Mouse (Mus musculus): Measurements from ENCODE around the gene Eme2. TPM values are rescaled to one million over a fixed set of nuclear protein-coding genes. Genes with fewer than 3 reads are reported as not detected.

Gene Eme2
- polyA plus RNA-seq, 1 experiment from 2014 or later = 28.4 TPM

GRCm38 (mm10) chr17:24898041-24898854, 3.4 kb upstream of the Eme2 start:
- Histone ChIP-seq H3K27me3 (ENCODE audit: control insufficient read depth, insufficient read depth, low read depth, low read length) (no peaks in the 10 kb centered on the region), H3K4me3 (ENCODE audit: low read length) (no peak overlapping the region), H3K27ac (ENCODE audit: low read length) (no peak overlapping the region), H3K4me1 (replicated peaks; ENCODE audit: control insufficient read depth, insufficient read depth, low read length) (peaks cover 21% of the 10 kb centered on the region), H3K4me2 (ENCODE audit: low read depth, low read length) (no peak overlapping the region), H3K9me3 (ENCODE audit: control insufficient read depth, low read length) (no peaks in the 10 kb centered on the region), H3K9ac (ENCODE audit: low read length) (no peak overlapping the region), H3K36me3 (ENCODE audit: control insufficient read depth, insufficient read depth, low read length) (peaks cover 32% of the 10 kb centered on the region)
- no peak for ATAC-seq (ENCODE audit: low read depth)
- WGBS = 73% methylated on average over 4 of the region's 4 CpGs

GRCm38 (mm10) chr17:24897600-24897999, 2.7 kb upstream of the Eme2 start:
- no peak overlapping the region; the same call in 1 of the 2 replicates for H3K9ac ChIP-seq (ENCODE audit: low read length)
- no peak overlapping the region for H3K4me2 ChIP-seq (ENCODE audit: low read depth, low read length)
- ATAC-seq (ENCODE audit: low read depth) = no peak
- H3K36me3 ChIP-seq (ENCODE audit: control insufficient read depth, insufficient read depth, low read length) = peaks cover 36% of the 10 kb centered on the region
- H3K27ac ChIP-seq (ENCODE audit: low read length) = no peak overlapping the region
- WGBS = 71% methylated on average over 4 of the region's 4 CpGs
- H3K4me1 ChIP-seq (replicated peaks; ENCODE audit: control insufficient read depth, insufficient read depth, low read length) = peaks cover 21% of the 10 kb centered on the region
- H3K27me3 ChIP-seq (ENCODE audit: control insufficient read depth, insufficient read depth, low read depth, low read length) = no peaks in the 10 kb centered on the region
- H3K9me3 ChIP-seq (ENCODE audit: control insufficient read depth, low read length) = no peaks in the 10 kb centered on the region
- no peak overlapping the region for H3K4me3 ChIP-seq (ENCODE audit: low read length)

- Histone ChIP-seq H3K9ac (ENCODE audit: low read length) (peak overlapping the region; percentile 96), H3K4me1 (replicated peaks; ENCODE audit: control insufficient read depth, insufficient read depth, low read length) (peaks cover 21% of the 10 kb centered on the region), H3K9me3 (ENCODE audit: control insufficient read depth, low read length) (no peaks in the 10 kb centered on the region), H3K36me3 (ENCODE audit: control insufficient read depth, insufficient read depth, low read length) (peaks cover 36% of the 10 kb centered on the region), H3K27me3 (ENCODE audit: control insufficient read depth, insufficient read depth, low read depth, low read length) (no peaks in the 10 kb centered on the region), H3K4me3 (ENCODE audit: low read length) (peak overlapping the region; percentile 61), H3K27ac (ENCODE audit: low read length) (peak overlapping the region; percentile 54), H3K4me2 (ENCODE audit: low read depth, low read length) (peak overlapping the region; percentile 97)
- WGBS = 22% methylated on average over 11 of the region's 11 CpGs
- ATAC-seq (ENCODE audit: low read depth) = no peak
These were observed 2.0 kb upstream of the Eme2 start for GRCm38 (mm10) chr17:24896993-24897269.

GRCm38 (mm10) chr17:24896241-24896992, 1.5 kb upstream of the Eme2 start, which contains the start of gene Nme3:
Gene Nme3 (plus strand): TSS chr17:24896500.
- no peaks in the 10 kb centered on the region for H3K9me3 ChIP-seq (ENCODE audit: control insufficient read depth, low read length)
- peaks cover 21% of the 10 kb centered on the region for H3K4me1 ChIP-seq (replicated peaks; ENCODE audit: control insufficient read depth, insufficient read depth, low read length)
- peak within 1 kb of the TSS; percentile 86 for H3K27ac ChIP-seq (ENCODE audit: low read length)
- WGBS = 1% methylated on average over 50 of the region's 50 CpGs
- peak within 1 kb of the TSS; percentile 97 for H3K4me2 ChIP-seq (ENCODE audit: low read depth, low read length)
- H3K36me3 ChIP-seq (ENCODE audit: control insufficient read depth, insufficient read depth, low read length) = peaks cover 37% of the 10 kb centered on the region
- peak; percentile 77 for ATAC-seq (ENCODE audit: low read depth)
- H3K9ac ChIP-seq (ENCODE audit: low read length) = peak within 1 kb of the TSS; percentile 96
- no peaks in the 10 kb centered on the region for H3K27me3 ChIP-seq (ENCODE audit: control insufficient read depth, insufficient read depth, low read depth, low read length)
- H3K4me3 ChIP-seq (ENCODE audit: low read length) = peak within 1 kb of the TSS; percentile 61

GRCm38 (mm10) chr17:24895571-24896240, 819 bp upstream of the Eme2 start:
- Histone ChIP-seq H3K4me2 (ENCODE audit: low read depth, low read length) (peak overlapping the region; percentile 97), H3K4me3 (ENCODE audit: low read length) (peak overlapping the region; percentile 61), H3K9me3 (ENCODE audit: control insufficient read depth, low read length) (no peaks in the 10 kb centered on the region), H3K9ac (ENCODE audit: low read length) (peak overlapping the region; percentile 96), H3K27me3 (ENCODE audit: control insufficient read depth, insufficient read depth, low read depth, low read length) (no peaks in the 10 kb centered on the region), H3K36me3 (ENCODE audit: control insufficient read depth, insufficient read depth, low read length) (peaks cover 39% of the 10 kb centered on the region), H3K4me1 (replicated peaks; ENCODE audit: control insufficient read depth, insufficient read depth, low read length) (peaks cover 21% of the 10 kb centered on the region), H3K27ac (ENCODE audit: low read length) (peak overlapping the region; percentile 86)
- 7% methylated on average over 23 of the region's 23 CpGs for WGBS
- ATAC-seq (ENCODE audit: low read depth) = no peak

- Histone ChIP-seq H3K9me3 (ENCODE audit: control insufficient read depth, low read length) (no peaks in the 10 kb centered on the region), H3K9ac (ENCODE audit: low read length) (peak overlapping the region; percentile 96), H3K36me3 (ENCODE audit: control insufficient read depth, insufficient read depth, low read length) (peaks cover 35% of the 10 kb centered on the region), H3K27me3 (ENCODE audit: control insufficient read depth, insufficient read depth, low read depth, low read length) (no peaks in the 10 kb centered on the region), H3K27ac (ENCODE audit: low read length) (peak overlapping the region; percentile 86), H3K4me1 (replicated peaks; ENCODE audit: control insufficient read depth, insufficient read depth, low read length) (peaks cover 21% of the 10 kb centered on the region), H3K4me3 (ENCODE audit: low read length) (peak overlapping the region; percentile 61), H3K4me2 (ENCODE audit: low read depth, low read length) (peak overlapping the region; percentile 97)
- WGBS = 9% methylated on average over 31 of the region's 31 CpGs
- peak; percentile 6 for ATAC-seq (ENCODE audit: low read depth)
These were observed 559 bp downstream of the Eme2 start for GRCm38 (mm10) chr17:24894061-24894994.

GRCm38 (mm10) chr17:24893276-24893675, 1.6 kb downstream of the Eme2 start:
- Histone ChIP-seq H3K27me3 (ENCODE audit: control insufficient read depth, insufficient read depth, low read depth, low read length) (no peaks in the 10 kb centered on the region), H3K9me3 (ENCODE audit: control insufficient read depth, low read length) (no peaks in the 10 kb centered on the region), H3K9ac (ENCODE audit: low read length) (no peak overlapping the region), H3K36me3 (ENCODE audit: control insufficient read depth, insufficient read depth, low read length) (peaks cover 30% of the 10 kb centered on the region), H3K4me2 (ENCODE audit: low read depth, low read length) (no peak overlapping the region), H3K27ac (ENCODE audit: low read length) (no peak overlapping the region), H3K4me1 (replicated peaks; ENCODE audit: control insufficient read depth, insufficient read depth, low read length) (peaks cover 21% of the 10 kb centered on the region), H3K4me3 (ENCODE audit: low read length) (no peak overlapping the region)
- WGBS = 88% methylated on average over 2 of the region's 2 CpGs
- no peak for ATAC-seq (ENCODE audit: low read depth)

- no peak for ATAC-seq (ENCODE audit: low read depth)
- Histone ChIP-seq H3K4me3 (ENCODE audit: low read length) (no peak overlapping the region), H3K4me2 (ENCODE audit: low read depth, low read length) (no peak overlapping the region), H3K27me3 (ENCODE audit: control insufficient read depth, insufficient read depth, low read depth, low read length) (no peaks in the 10 kb centered on the region), H3K9ac (ENCODE audit: low read length) (no peak overlapping the region), H3K4me1 (replicated peaks; ENCODE audit: control insufficient read depth, insufficient read depth, low read length) (peaks cover 25% of the 10 kb centered on the region), H3K9me3 (ENCODE audit: control insufficient read depth, low read length) (no peaks in the 10 kb centered on the region), H3K36me3 (ENCODE audit: control insufficient read depth, insufficient read depth, low read length) (peaks cover 30% of the 10 kb centered on the region), H3K27ac (ENCODE audit: low read length) (no peak overlapping the region)
- 85% methylated on average over 12 of the region's 12 CpGs for WGBS
These were observed 2.1 kb downstream of the Eme2 start for GRCm38 (mm10) chr17:24892785-24893184.
